Mouse (Mus musculus): Measurements from ENCODE around the gene Mdc1. TPM values are rescaled to one million over a fixed set of nuclear protein-coding genes. Genes with fewer than 3 reads are reported as not detected.
"Not testable (repeated sequence)": the region's sequence is repeated elsewhere in the genome, so short reads cannot be mapped to it uniquely, and the experiment has no call there.

Mdc1 gene
- total RNA-seq, 2 experiments from 2014 or later = 16.9 to 18.4 TPM

GRCm38 (mm10) chr17:35829737-35830136, 11.6 kb upstream of the Mdc1 start:
- DNase-seq (ENCODE audit: low spot score in 2 of 2) = peak; percentile 74 to 78
- H3K27ac ChIP-seq = no peak overlapping the region
- TF ChIP-seq CTCF (conservative IDR thresholded peaks at IDR 0.05) = peak; percentile 92
- no peak overlapping the region for H3K4me3 ChIP-seq

GRCm38 (mm10) chr17:35832400-35833238, 8.7 kb upstream of the Mdc1 start:
- DNase-seq (ENCODE audit: low spot score in 2 of 2) = no peak
- Histone ChIP-seq H3K4me3 (no peak overlapping the region), H3K27ac (no peak overlapping the region)
- TF ChIP-seq CTCF (conservative IDR thresholded peaks at IDR 0.05) = no peak

- H3K27ac ChIP-seq = no peak overlapping the region
- no peak overlapping the region for H3K4me3 ChIP-seq
- TF ChIP-seq CTCF (conservative IDR thresholded peaks at IDR 0.05) = no peak
- no peak for DNase-seq (ENCODE audit: low spot score in 2 of 2)
These were observed 8.0 kb upstream of the Mdc1 start for GRCm38 (mm10) chr17:35833239-35833751.

- Histone ChIP-seq H3K4me3 (no peak overlapping the region), H3K27ac (no peak overlapping the region)
- DNase-seq (ENCODE audit: low spot score in 2 of 2) = no peak
- TF ChIP-seq CTCF (conservative IDR thresholded peaks at IDR 0.05) = no peak
These were observed 7.4 kb upstream of the Mdc1 start for GRCm38 (mm10) chr17:35833894-35834293.

- H3K27ac ChIP-seq = peak overlapping the region; percentile 56
- DNase-seq (ENCODE audit: low spot score in 2 of 2) = no peak
- peak; percentile 39 for TF ChIP-seq CTCF (conservative IDR thresholded peaks at IDR 0.05)
- H3K4me3 ChIP-seq = peak overlapping the region; percentile 24; the same call in 1 of the 2 replicates
These were observed 6.5 kb upstream of the Mdc1 start for GRCm38 (mm10) chr17:35834696-35835422.

- no peak for DNase-seq (ENCODE audit: low spot score in 2 of 2)
- H3K4me3 ChIP-seq = no peak overlapping the region; the same call in 1 of the 2 replicates
- peak overlapping the region; percentile 56; the same call in 1 of the 2 replicates for H3K27ac ChIP-seq
- TF ChIP-seq CTCF (conservative IDR thresholded peaks at IDR 0.05) = no peak
These were observed 5.7 kb upstream of the Mdc1 start for GRCm38 (mm10) chr17:35835424-35836140.

GRCm38 (mm10) chr17:35836178-35836965, 4.9 kb upstream of the Mdc1 start:
- TF ChIP-seq CTCF (conservative IDR thresholded peaks at IDR 0.05) = peak; percentile 93
- Histone ChIP-seq H3K4me3 (peak overlapping the region; percentile 91), H3K27ac (peak overlapping the region; percentile 89)
- peak; percentile 90 to 93 for DNase-seq (ENCODE audit: low spot score in 2 of 2)

GRCm38 (mm10) chr17:35836991-35837422, 4.3 kb upstream of the Mdc1 start:
- Histone ChIP-seq H3K4me3 (peak overlapping the region; percentile 91), H3K27ac (peak overlapping the region; percentile 89)
- no peak for TF ChIP-seq CTCF (conservative IDR thresholded peaks at IDR 0.05)
- peak; percentile 82 to 85 for DNase-seq (ENCODE audit: low spot score in 2 of 2)

GRCm38 (mm10) chr17:35837487-35837886, 3.8 kb upstream of the Mdc1 start:
- H3K4me3 ChIP-seq = peak overlapping the region; percentile 91
- TF ChIP-seq CTCF (conservative IDR thresholded peaks at IDR 0.05) = no peak

GRCm38 (mm10) chr17:35838122-35838544, 3.2 kb upstream of the Mdc1 start, which contains the start of gene Tubb5:
TSS of gene Tubb5 (minus strand) at chr17:35838306.
- DNase-seq (ENCODE audit: low spot score in 2 of 2) = peak; percentile 96 to 97
- H3K27ac ChIP-seq = peak within 1 kb of the TSS; percentile 89
- 0 out of 2 replicates have a peak, but pooled peaks have one; percentile 7 for TF ChIP-seq CTCF (conservative IDR thresholded peaks at IDR 0.05)
- H3K4me3 ChIP-seq = peak within 1 kb of the TSS; percentile 91

More at GRCm38 (mm10) chr17:35837487-35837886, 3.8 kb upstream of the Mdc1 start:
- peak in 1 of 2 experiments; percentile 58 for DNase-seq (ENCODE audit: low spot score in 2 of 2)
- peak overlapping the region; percentile 89 for H3K27ac ChIP-seq

GRCm38 (mm10) chr17:35838570-35838969, 2.7 kb upstream of the Mdc1 start:
- DNase-seq (ENCODE audit: low spot score in 2 of 2) = no peak
- no peak for TF ChIP-seq CTCF (conservative IDR thresholded peaks at IDR 0.05)
- Histone ChIP-seq H3K4me3 (peak overlapping the region; percentile 26; the same call in 1 of the 2 replicates), H3K27ac (peak overlapping the region; percentile 63; the same call in 1 of the 2 replicates)

GRCm38 (mm10) chr17:35839002-35839401, 2.3 kb upstream of the Mdc1 start:
- H3K4me3 ChIP-seq; DNase-seq (ENCODE audit: low spot score in 2 of 2): not testable (repeated sequence)
- peak overlapping the region; percentile 63; the same call in 1 of the 2 replicates for H3K27ac ChIP-seq
